Mouse (Mus musculus) heart, postnatal 0 days (tissue): ENCODE results near the gene Agap1.

Source experiments
- CTCF ChIP-seq: IDR thresholded peaks from 2 replicates; pipeline ENCODE4 v1.5.1; 2016; ENCODE audit warnings: antibody characterized with exemption, control low read depth, low read depth
- EP300 ChIP-seq: IDR thresholded peaks from 2 replicates; pipeline ENCODE4 v1.6.1; 2016; ENCODE audit warnings: antibody characterized with exemption, low read depth

- TF ChIP-seq CTCF (no peak), EP300 (no peak)
These were observed 423.9 kb downstream of the Agap1 start for GRCm38 (mm10) chr1:89878496-89878895.
